Mouse (Mus musculus) lung, postnatal 0 days (tissue): ENCODE results near the gene Abhd14b.

Experiments used
- CTCF ChIP-seq: IDR thresholded peaks from 2 replicates; pipeline ENCODE4 v1.5.1; 2016; ENCODE audit warnings: antibody characterized with exemption, mild to moderate bottlenecking
- EP300 ChIP-seq: IDR thresholded peaks from 2 replicates; pipeline ENCODE4 v1.6.1; 2016; ENCODE audit warnings: antibody characterized with exemption, mild to moderate bottlenecking, control low read depth

GRCm38 (mm10) chr9:106475046-106475445 is 27.8 kb downstream of the Abhd14b start:
- TF ChIP-seq EP300, result no peak
- TF ChIP-seq CTCF, result no peak
